In the genomic region with DNA sequence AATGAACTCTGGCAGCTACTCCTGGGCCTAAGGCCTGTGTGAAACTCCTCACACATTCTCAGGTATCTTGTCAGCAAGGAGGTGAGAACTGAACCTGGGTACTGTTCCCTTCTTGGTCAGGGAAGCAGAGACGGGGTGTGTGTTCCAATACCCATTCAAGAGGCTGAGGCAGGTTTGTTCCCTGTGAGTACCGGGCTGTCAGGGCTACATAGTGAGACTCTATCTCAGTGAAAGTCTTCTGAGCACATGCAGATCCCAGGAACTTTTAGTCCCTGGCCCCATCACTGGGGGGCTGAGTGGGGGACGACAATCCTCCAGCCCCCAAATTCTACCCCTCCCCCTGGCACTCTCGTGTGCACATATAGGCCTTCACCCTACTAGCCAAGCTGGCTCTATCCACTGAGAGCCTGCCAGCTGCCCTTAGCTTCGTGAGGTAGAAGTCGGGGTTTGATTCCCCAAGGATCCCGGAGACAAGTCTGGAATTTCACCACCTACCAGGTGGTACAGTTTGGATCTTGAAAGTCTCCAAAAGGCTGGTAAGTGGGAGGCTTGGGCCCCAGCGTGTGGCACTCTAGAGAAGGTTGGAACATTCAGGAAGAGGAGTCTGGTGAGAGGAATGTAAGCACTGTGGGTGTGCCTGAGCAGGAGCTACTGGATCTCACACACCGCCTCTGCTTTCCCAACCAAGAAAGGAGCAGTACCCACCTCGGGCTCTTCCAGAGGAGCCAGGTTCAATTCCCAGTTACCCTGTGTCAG, we compare ENCODE assay signal across 25 mouse cellular contexts. TPM values are rescaled to one million over a fixed set of nuclear protein-coding genes. Genes with fewer than 3 reads are reported as not detected.
"Had no signal": no experiment of that assay in that cellular context is flagged by ENCODE, and none has a peak within 500 bp of the region (broad histone marks: within the 10 kb centered on the region; RNA-seq: fewer than 3 reads in every experiment).

No protein-coding gene starts in this region.

- ATAC-seq: midbrain, embryonic 13.5 days; midbrain, embryonic 16.5 days had no signal

- H3K27ac ChIP-seq: kidney, postnatal 0 days; layer of hippocampus, adult 2 months; limb, embryonic 10.5 days; limb, embryonic 13.5 days; midbrain, embryonic 10.5 days; midbrain, embryonic 13.5 days; neural tube, embryonic 13.5 days; stomach, embryonic 15.5 days had no signal

- H3K9ac ChIP-seq: limb, embryonic 13.5 days; midbrain, embryonic 13.5 days; neural tube, embryonic 13.5 days; stomach, embryonic 15.5 days had no signal

- H3K4me3 ChIP-seq: layer of hippocampus, adult 2 months; limb, embryonic 10.5 days; limb, embryonic 13.5 days; midbrain, embryonic 10.5 days; midbrain, embryonic 13.5 days; myocyte; neural tube, embryonic 13.5 days; stomach, embryonic 15.5 days had no signal

- H3K27me3 ChIP-seq: limb, embryonic 13.5 days; midbrain, embryonic 13.5 days; neural tube, embryonic 13.5 days; stomach, embryonic 15.5 days had no signal

- DNase-seq: kidney, adult 2 months; kidney, postnatal 25 days; layer of hippocampus, adult 9-11 months; lung, adult 2 months; lung, postnatal 14 days; lung, postnatal 4 days; retina, postnatal 1 day; right cerebral cortex, postnatal 25 days; spleen, adult 18-20 months; thymus, adult 18-20 months; thymus, postnatal 36 days had no signal

- H3K4me2 ChIP-seq: limb, embryonic 13.5 days; midbrain, embryonic 13.5 days; neural tube, embryonic 13.5 days; stomach, embryonic 15.5 days had no signal

- H3K36me3 ChIP-seq: limb, embryonic 10.5 days; limb, embryonic 13.5 days; midbrain, embryonic 10.5 days; midbrain, embryonic 13.5 days; neural tube, embryonic 13.5 days; stomach, embryonic 15.5 days had no signal

- H3K4me1 ChIP-seq: limb, embryonic 10.5 days; midbrain, embryonic 10.5 days; midbrain, embryonic 13.5 days; neural tube, embryonic 13.5 days had no signal

- H3K9me3 ChIP-seq: limb, embryonic 10.5 days; limb, embryonic 13.5 days; midbrain, embryonic 10.5 days; midbrain, embryonic 13.5 days; neural tube, embryonic 13.5 days; stomach, embryonic 15.5 days had no signal

RNA-seq across cellular contexts. Expression of gene Gp9, which starts 2.9 kb away (rescaled TPM):
- polyA plus RNA-seq: liver, adult 2 months; myocyte; testis, adult 2 months had no signal

RNA-seq across cellular contexts. Expression of gene Efcc1, which starts 50.1 kb away (rescaled TPM):
- total RNA-seq: monocyte, adult 5-6 weeks; neutrophil, adult 5-6 weeks had no signal
